Mouse (Mus musculus): ENCODE measurements around the gene Srm.

Srm gene

DNA sequence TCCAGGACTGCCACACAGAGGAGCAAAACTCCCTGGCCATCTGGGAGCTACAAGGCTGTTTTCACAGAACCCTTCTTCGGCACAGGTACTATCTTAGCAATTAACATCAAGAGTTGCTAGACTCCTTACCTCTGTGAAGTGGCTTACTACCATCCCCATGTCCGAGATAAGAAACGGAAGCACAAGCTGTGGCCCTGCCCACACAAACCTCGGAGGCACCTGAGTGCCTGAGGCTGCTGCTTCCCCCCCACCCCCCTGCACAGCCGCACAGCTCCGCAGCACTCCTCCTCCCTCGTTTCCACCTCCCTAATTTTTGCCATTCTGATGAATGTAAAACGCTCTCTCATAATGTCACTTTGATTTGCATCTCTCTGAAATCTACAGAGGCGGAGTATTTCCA lies 47.0 kb downstream of the Srm start:
- no peak for DNase-seq

DNA sequence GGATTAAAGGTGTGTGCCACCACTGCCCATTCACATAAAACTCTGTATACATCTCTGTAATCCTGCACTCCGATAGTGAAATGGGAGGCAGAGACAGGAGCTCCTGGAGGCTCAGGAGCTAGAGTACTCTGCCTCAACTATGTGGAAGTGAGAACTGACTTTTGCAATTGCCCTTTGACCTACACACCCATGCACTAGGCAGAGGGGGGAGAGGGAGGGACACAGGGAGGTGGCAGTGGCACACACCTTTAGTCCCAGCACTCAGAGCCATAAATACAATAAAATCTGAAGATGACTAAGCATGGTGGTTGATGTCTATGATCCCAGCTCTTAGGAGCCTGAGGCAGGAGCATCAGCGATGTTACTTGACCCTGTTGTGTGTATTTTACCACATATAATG lies 48.2 kb downstream of the Srm start:
- DNase-seq, result no peak

DNA sequence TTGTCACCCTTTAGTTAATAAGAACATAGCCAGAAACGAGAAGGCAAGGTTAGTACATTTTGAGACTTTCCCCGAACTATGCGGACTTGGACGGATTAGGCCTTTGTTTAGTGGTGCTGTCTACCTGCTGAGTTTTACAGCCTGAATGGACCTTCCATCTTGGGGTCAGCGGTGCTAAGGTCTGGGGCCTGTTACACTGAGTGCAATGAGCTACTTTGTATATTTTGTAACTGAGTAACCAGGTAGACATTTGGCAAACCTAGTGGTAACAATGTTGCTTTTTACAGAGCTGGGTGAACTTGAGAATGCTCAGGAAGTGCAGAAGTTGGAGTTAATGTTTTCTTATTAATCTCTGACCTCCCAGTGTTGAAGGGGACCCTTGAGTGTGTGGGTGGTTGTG lies 49.8 kb downstream of the Srm start:
- peak; percentile 65 for DNase-seq

DNA sequence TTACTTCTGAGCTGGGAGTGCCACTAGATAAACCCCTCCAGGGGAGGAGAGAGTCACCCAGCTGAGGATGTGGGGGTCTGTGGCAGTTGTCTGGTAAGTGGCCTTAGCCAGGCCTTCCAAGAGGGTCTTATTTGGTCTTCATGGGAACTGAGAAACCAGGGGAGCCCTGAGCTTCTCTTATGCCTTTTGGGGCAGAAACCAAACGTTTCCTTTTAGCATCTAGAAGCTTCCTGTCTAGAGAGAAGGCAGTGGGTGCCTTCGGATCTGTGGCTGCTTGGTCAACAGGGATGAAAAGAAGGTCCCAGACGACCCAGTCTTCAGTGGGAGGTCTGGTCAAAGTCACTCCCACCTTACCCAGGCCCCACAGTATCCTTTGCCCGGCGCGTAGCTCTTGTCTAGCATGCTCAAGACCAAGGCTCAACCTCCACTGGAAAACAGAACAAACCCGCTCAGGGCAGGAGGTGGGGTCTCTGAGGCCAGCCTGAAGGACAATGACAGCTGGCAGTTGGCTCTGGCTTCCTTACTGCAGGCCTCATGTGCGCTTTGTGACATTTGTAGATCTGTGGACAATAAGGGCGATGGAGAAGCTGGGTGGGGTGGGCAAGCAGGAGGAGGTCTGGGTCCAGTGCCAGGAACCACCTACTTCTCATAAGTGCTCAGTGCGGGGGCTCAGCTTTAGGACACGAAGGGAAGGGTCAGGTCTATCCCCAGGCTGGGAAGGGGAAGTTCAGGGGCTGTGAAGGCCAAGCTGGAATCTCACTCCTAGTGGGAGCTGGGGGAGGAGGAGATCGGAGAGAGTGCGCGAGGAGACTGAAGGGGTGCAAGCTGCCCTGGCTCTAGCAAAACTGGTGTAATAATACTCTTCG lies 52.2 kb downstream of the Srm start, which contains the start of gene Gm572:
Gene Gm572, plus strand, starts transcription at position 27 of the 866 bp plus-strand sequence.
- peak; percentile 32 for DNase-seq

DNA sequence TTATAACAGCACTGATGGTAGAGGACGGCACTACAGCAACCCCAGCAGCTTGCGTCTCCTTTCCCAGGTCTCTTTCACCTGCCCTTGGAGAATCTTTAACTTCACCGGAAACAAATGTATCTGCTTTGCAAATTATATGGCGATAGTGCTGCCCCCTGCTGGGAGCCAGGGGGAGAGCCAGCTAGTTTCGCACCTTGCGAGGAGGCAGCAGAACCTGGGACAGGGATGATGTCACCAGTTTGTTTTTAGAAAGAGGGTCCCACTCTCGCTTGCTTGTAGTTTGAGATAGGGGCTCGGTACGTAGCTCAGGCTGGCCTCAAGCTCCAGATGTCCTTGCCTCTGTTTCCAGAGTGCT lies 52.8 kb downstream of the Srm start:
- DNase-seq, result peak; percentile 85

All from kidney, postnatal 10 days (tissue).